Mouse (Mus musculus) heart, embryonic 11.5 days (tissue): ENCODE data around the gene Prrt1. TPM values are rescaled to one million over a fixed set of nuclear protein-coding genes. Genes with fewer than 3 reads are reported as not detected.

Experiments used
- ATAC-seq: fragments of 200-750 bp; cut with Nextera tagmentation; replicated peaks from 2 replicates; pipeline ENCODE4 v1.8.0; 2017; ENCODE audit warnings: moderate library complexity; ENCODE audit not compliant: insufficient number of reproducible peaks, low FRiP score, low TSS enrichment
- H3K27ac ChIP-seq: fragments of 300-500 bp; sonication (generic); 2 replicates; pipeline ENCODE4 v1.5.1; 2014; ENCODE audit warnings: mild to moderate bottlenecking, low read depth, low read length
- H3K27me3 ChIP-seq: fragments of 300-500 bp; sonication (generic); 2 replicates; pipeline ENCODE4 v1.6.1; 2014; ENCODE audit warnings: mild to moderate bottlenecking, low read length, mixed read lengths; ENCODE audit not compliant: control insufficient read depth, insufficient read depth
- H3K36me3 ChIP-seq: fragments of 300-500 bp; sonication (generic); 2 replicates; pipeline ENCODE4 v1.6.1; 2014; ENCODE audit warnings: mild to moderate bottlenecking, low read length, moderate library complexity, mixed read lengths; ENCODE audit not compliant: control insufficient read depth, insufficient read depth
- H3K4me1 ChIP-seq: fragments of 300-500 bp; sonication (generic); 2 replicates; pipeline ENCODE4 v1.6.1; 2014; ENCODE audit warnings: low read length; ENCODE audit not compliant: control insufficient read depth, insufficient read depth
- H3K4me2 ChIP-seq: fragments of 300-500 bp; sonication (generic); 2 replicates; pipeline ENCODE4 v1.6.1; 2014; ENCODE audit warnings: mild to moderate bottlenecking, moderate library complexity
- H3K4me3 ChIP-seq: fragments of 300-500 bp; sonication (generic); 2 replicates; pipeline ENCODE4 v1.5.1; 2014; ENCODE audit warnings: low read depth, low read length
- H3K9ac ChIP-seq: fragments of 300-500 bp; sonication (generic); 2 replicates; pipeline ENCODE4 v1.6.1; 2014; ENCODE audit warnings: mild to moderate bottlenecking, low read depth, low read length, moderate library complexity
- H3K9me3 ChIP-seq: fragments of 300-500 bp; sonication (generic); replicated peaks from 2 replicates; pipeline ENCODE4 v1.6.1; 2016; ENCODE audit warnings: low read length; ENCODE audit not compliant: control insufficient read depth
- WGBS: fragments of 180-500 bp; shearing (Covaris S2); extraction: QIAGEN DNeasy Blood & Tissue Kit; methylation state at CpG from one replicate; pipeline ENCODE4 v1.1.7; 2014; ENCODE audit not compliant: insufficient replicate concordance; 5-methylcytosine and 5-hydroxymethylcytosine counted together
- polyA plus RNA-seq: library from polyadenylated mRNA; unstranded; fragments of >200 nt; fragmentation: Nextera tagmentation; extraction: Ambion mirVana; gene quantifications from 2 replicates; pipeline ENCODE4 v1.2.1, GENCODE M21; 2014

Gene Prrt1
- polyA plus RNA-seq, 1 experiment from 2014 or later: not detected

GRCm38 (mm10) chr17:34604511-34605237, 24.7 kb upstream of the Prrt1 start:
- Histone ChIP-seq H3K4me2 (peak overlapping the region; percentile 99), H3K4me1 (peaks cover 35% of the 10 kb centered on the region)

GRCm38 (mm10) chr17:34605609-34606008, 23.7 kb upstream of the Prrt1 start:
- ATAC-seq: peak; percentile 55
- peaks cover 35% of the 10 kb centered on the region for H3K4me1 ChIP-seq
- peak overlapping the region; percentile 99 for H3K4me2 ChIP-seq
- H3K4me3 ChIP-seq: peak overlapping the region; percentile 99
- no peaks in the 10 kb centered on the region for H3K9me3 ChIP-seq
- H3K27me3 ChIP-seq: no peaks in the 10 kb centered on the region
- H3K27ac ChIP-seq: peak overlapping the region; percentile 91
- H3K36me3 ChIP-seq: no peaks in the 10 kb centered on the region; the same call in 1 of the 2 replicates
- peak overlapping the region; percentile 91 for H3K9ac ChIP-seq
- WGBS: 1% methylated on average over 26 of the region's 30 CpGs

More at GRCm38 (mm10) chr17:34604511-34605237, 24.7 kb upstream of the Prrt1 start:
- H3K36me3 ChIP-seq: peaks cover 6% of the 10 kb centered on the region
- no peaks in the 10 kb centered on the region for H3K9me3 ChIP-seq
- H3K27ac ChIP-seq: peak overlapping the region; percentile 91
- no peaks in the 10 kb centered on the region for H3K27me3 ChIP-seq
- H3K9ac ChIP-seq: peak overlapping the region; percentile 74
- 16% methylated on average over 24 of the region's 24 CpGs for WGBS
- no peak for ATAC-seq
- peak overlapping the region; percentile 99 for H3K4me3 ChIP-seq

GRCm38 (mm10) chr17:34606186-34607039, 22.9 kb upstream of the Prrt1 start:
- H3K27ac ChIP-seq: peak overlapping the region; percentile 91
- peaks cover 35% of the 10 kb centered on the region for H3K4me1 ChIP-seq
- H3K4me2 ChIP-seq: peak overlapping the region; percentile 99
- peak overlapping the region; percentile 91 for H3K9ac ChIP-seq
- peaks cover 4% of the 10 kb centered on the region for H3K36me3 ChIP-seq
- 15% methylated on average over 32 of the region's 32 CpGs for WGBS
- ATAC-seq: no peak
- H3K9me3 ChIP-seq: no peaks in the 10 kb centered on the region
- H3K27me3 ChIP-seq: no peaks in the 10 kb centered on the region
- peak overlapping the region; percentile 99 for H3K4me3 ChIP-seq

- Histone ChIP-seq H3K4me1 (peaks cover 27% of the 10 kb centered on the region), H3K4me3 (no peak overlapping the region), H3K27ac (no peak overlapping the region), H3K36me3 (peaks cover 11% of the 10 kb centered on the region), H3K9me3 (no peaks in the 10 kb centered on the region), H3K27me3 (no peaks in the 10 kb centered on the region), H3K4me2 (no peak overlapping the region), H3K9ac (no peak overlapping the region)
- no peak for ATAC-seq
- 87% methylated on average over 7 of the region's 7 CpGs for WGBS
Observed at GRCm38 (mm10) chr17:34607997-34608396, 21.3 kb upstream of the Prrt1 start.

- H3K27me3 ChIP-seq: no peaks in the 10 kb centered on the region
- no peaks in the 10 kb centered on the region for H3K9me3 ChIP-seq
- H3K4me1 ChIP-seq: peaks cover 17% of the 10 kb centered on the region
- no peak for ATAC-seq
- no peak overlapping the region for H3K4me3 ChIP-seq
- peaks cover 13% of the 10 kb centered on the region for H3K36me3 ChIP-seq
- WGBS: 92% methylated on average over 8 of the region's 8 CpGs
- H3K4me2 ChIP-seq: no peak overlapping the region
- H3K27ac ChIP-seq: no peak overlapping the region
- no peak overlapping the region for H3K9ac ChIP-seq
Observed at GRCm38 (mm10) chr17:34611050-34611449, 18.3 kb upstream of the Prrt1 start.

- peaks cover 8% of the 10 kb centered on the region for H3K4me1 ChIP-seq
- H3K36me3 ChIP-seq: peaks cover 13% of the 10 kb centered on the region
- no peak overlapping the region for H3K27ac ChIP-seq
- no peak overlapping the region for H3K9ac ChIP-seq
- no peak for ATAC-seq
- H3K4me3 ChIP-seq: no peak overlapping the region
- no peak overlapping the region for H3K4me2 ChIP-seq
- no peaks in the 10 kb centered on the region for H3K27me3 ChIP-seq
- H3K9me3 ChIP-seq: no peaks in the 10 kb centered on the region
- 85% methylated on average over 11 of the region's 11 CpGs for WGBS
Observed at GRCm38 (mm10) chr17:34613054-34613645, 16.2 kb upstream of the Prrt1 start.

- Histone ChIP-seq H3K27ac (no peak overlapping the region), H3K4me3 (no peak overlapping the region), H3K27me3 (no peaks in the 10 kb centered on the region), H3K9ac (no peak overlapping the region), H3K4me2 (no peak overlapping the region), H3K9me3 (no peaks in the 10 kb centered on the region), H3K4me1 (peaks cover 1% of the 10 kb centered on the region; the same call in 1 of the 2 replicates), H3K36me3 (peaks cover 13% of the 10 kb centered on the region)
- 80% methylated on average over 10 of the region's 10 CpGs for WGBS
- no peak for ATAC-seq
Observed at GRCm38 (mm10) chr17:34613830-34614229, 15.5 kb upstream of the Prrt1 start.

- Histone ChIP-seq H3K27ac (no peak within 1 kb of the TSS), H3K9ac (0 out of 2 replicates have a peak within 1 kb of the TSS, but pooled peaks have one; percentile 16), H3K4me3 (no peak within 1 kb of the TSS), H3K36me3 (peaks cover 16% of the 10 kb centered on the region), H3K27me3 (no peaks in the 10 kb centered on the region), H3K9me3 (no peaks in the 10 kb centered on the region), H3K4me2 (no peak within 1 kb of the TSS), H3K4me1 (no peaks in the 10 kb centered on the region)
- 73% methylated on average over 6 of the region's 6 CpGs for WGBS
- no peak for ATAC-seq
Observed at GRCm38 (mm10) chr17:34615871-34616270, 13.5 kb upstream of the Prrt1 start, which contains the start of gene Egfl8. Gene Egfl8, minus strand, starts transcription at chr17:34615971.
